ENCODE assay signal across 27 mouse cellular contexts in genomic region chr10:39106935-39107334, GRCm38 (mm10). TPM values are rescaled to one million over a fixed set of nuclear protein-coding genes. Genes with fewer than 3 reads are reported as not detected.
DNase-seq lines count a peak whose midpoint lies in the region; ATAC-seq and TF ChIP-seq lines count a peak whose summit lies in the region.
"Had no signal": no experiment of that assay in that cellular context is flagged by ENCODE, and none has a peak within 500 bp of the region (broad histone marks: within the 10 kb centered on the region; RNA-seq: fewer than 3 reads in every experiment).

No protein-coding gene starts in this region.

- no peak for ATAC-seq in forebrain, embryonic 16.5 days
- peak; percentile 28; the same call in 1 of the 2 replicates for ATAC-seq in midbrain, embryonic 14.5 days (ENCODE audit: low FRiP score, low TSS enrichment)
- no peak for ATAC-seq in midbrain, embryonic 16.5 days
- ATAC-seq: intestine, postnatal 0 days; liver, embryonic 12.5 days; Patski had no signal

- H3K9ac ChIP-seq in forebrain, embryonic 16.5 days (replicated peaks; ENCODE audit: low read depth, low read length) = no peak overlapping the region
- no peak overlapping the region for H3K9ac ChIP-seq in midbrain, embryonic 14.5 days (replicated peaks; ENCODE audit: low read length)
- H3K9ac ChIP-seq in midbrain, embryonic 16.5 days (ENCODE audit: low read depth, low read length) = no peak overlapping the region
- H3K9ac ChIP-seq: hindbrain, embryonic 12.5 days; limb, embryonic 13.5 days; liver, embryonic 12.5 days; neural tube, embryonic 12.5 days; stomach, embryonic 15.5 days had no signal

- DNase-seq in forebrain, embryonic 10.5 days (ENCODE audit: extremely low spot score, low spot score) = peak; percentile 42
- DNase-seq in midbrain, embryonic 14.5 days = peak; percentile 11
- peak; percentile 91 for DNase-seq in ES-CJ7 (ENCODE audit: low read depth, low spot score)
- DNase-seq in brain, embryonic 14.5 days (ENCODE audit: low read depth) = peak; percentile 39
- DNase-seq in T-cell, adult 2 months (ENCODE audit: low spot score) = no peak
- DNase-seq in right cerebral cortex, postnatal 14 days = no peak
- DNase-seq: adrenal gland, postnatal 25 days; B cell, adult 2 months; cerebellum, adult 11 months; cerebellum, adult 9-11 months; gastrocnemius, adult 2 months; kidney, postnatal 4 days; lung, adult 18-20 months; lung, postnatal 14 days; right cerebral cortex, postnatal 4 days; thymus, adult 18-20 months had no signal

- no peak overlapping the region for H3K4me3 ChIP-seq in forebrain, embryonic 10.5 days
- no peak overlapping the region for H3K4me3 ChIP-seq in forebrain, embryonic 16.5 days (replicated peaks; ENCODE audit: low read length)
- H3K4me3 ChIP-seq in midbrain, embryonic 14.5 days (replicated peaks; ENCODE audit: low read depth, low read length) = no peak overlapping the region
- no peak overlapping the region for H3K4me3 ChIP-seq in midbrain, embryonic 16.5 days (ENCODE audit: low read depth, low read length)
- H3K4me3 ChIP-seq: gastrocnemius, adult 2 months; hindbrain, embryonic 12.5 days; limb, embryonic 13.5 days; liver, embryonic 12.5 days; megakaryocyte, embryonic 14.5 days; neural tube, embryonic 12.5 days; stomach, embryonic 15.5 days had no signal

- no peak for TF ChIP-seq CTCF in brain, embryonic 14.5 days (IDR thresholded peaks at IDR 0.05; ENCODE audit: borderline replicate concordance, extremely low read depth, insufficient read depth, insufficient read length)

- H3K4me2 ChIP-seq in forebrain, embryonic 16.5 days (ENCODE audit: low read length) = no peak overlapping the region
- H3K4me2 ChIP-seq in midbrain, embryonic 14.5 days (ENCODE audit: low read length) = no peak overlapping the region
- no peak overlapping the region for H3K4me2 ChIP-seq in midbrain, embryonic 16.5 days (ENCODE audit: low read length)
- H3K4me2 ChIP-seq: hindbrain, embryonic 12.5 days; limb, embryonic 13.5 days; liver, embryonic 12.5 days; neural tube, embryonic 12.5 days; stomach, embryonic 15.5 days had no signal

- H3K36me3 ChIP-seq in forebrain, embryonic 10.5 days (replicated peaks) = no peaks in the 10 kb centered on the region
- no peaks in the 10 kb centered on the region for H3K36me3 ChIP-seq in forebrain, embryonic 16.5 days (ENCODE audit: control insufficient read depth, insufficient read depth)
- no peaks in the 10 kb centered on the region for H3K36me3 ChIP-seq in midbrain, embryonic 14.5 days (ENCODE audit: control insufficient read depth, insufficient read depth, low read length)
- no peaks in the 10 kb centered on the region for H3K36me3 ChIP-seq in midbrain, embryonic 16.5 days (ENCODE audit: control insufficient read depth, insufficient read depth, low read length)
- H3K36me3 ChIP-seq: hindbrain, embryonic 12.5 days; liver, embryonic 12.5 days; neural tube, embryonic 12.5 days had no signal

- H3K27ac ChIP-seq in forebrain, embryonic 10.5 days = no peak overlapping the region; the same call in 1 of the 2 replicates
- no peak overlapping the region for H3K27ac ChIP-seq in forebrain, embryonic 16.5 days (ENCODE audit: low read length)
- no peak overlapping the region for H3K27ac ChIP-seq in midbrain, embryonic 14.5 days (replicated peaks; ENCODE audit: low read depth, low read length)
- no peak overlapping the region for H3K27ac ChIP-seq in midbrain, embryonic 16.5 days (ENCODE audit: low read length)
- H3K27ac ChIP-seq: gastrocnemius, adult 2 months; hindbrain, embryonic 12.5 days; limb, embryonic 13.5 days; liver, embryonic 12.5 days; neural tube, embryonic 12.5 days; stomach, embryonic 15.5 days had no signal

- TF ChIP-seq POLR2A in brain, embryonic 14.5 days (IDR thresholded peaks at IDR 0.05; ENCODE audit: borderline replicate concordance, extremely low read depth, insufficient read depth, insufficient read length, poor library complexity, severe bottlenecking) = no peak

- H3K27me3 ChIP-seq in forebrain, embryonic 10.5 days (ENCODE audit: poor library complexity, severe bottlenecking) = no peaks in the 10 kb centered on the region
- no peaks in the 10 kb centered on the region for H3K27me3 ChIP-seq in forebrain, embryonic 16.5 days (replicated peaks; ENCODE audit: control insufficient read depth, insufficient read depth, low read length)
- H3K27me3 ChIP-seq in midbrain, embryonic 14.5 days (ENCODE audit: control insufficient read depth, insufficient read depth, low read length) = no peaks in the 10 kb centered on the region
- H3K27me3 ChIP-seq in midbrain, embryonic 16.5 days (ENCODE audit: control insufficient read depth, insufficient read depth, low read depth, low read length) = no peaks in the 10 kb centered on the region
- H3K27me3 ChIP-seq: CH12.LX; hindbrain, embryonic 12.5 days; limb, embryonic 13.5 days; liver, embryonic 12.5 days; megakaryocyte, embryonic 14.5 days; neural tube, embryonic 12.5 days; Patski; stomach, embryonic 15.5 days had no signal

- 34% methylated on average over 4 of the region's 4 CpGs for WGBS in forebrain, embryonic 10.5 days
- 19% methylated on average over 4 of the region's 4 CpGs for WGBS in forebrain, embryonic 16.5 days
- WGBS in midbrain, embryonic 14.5 days = 19% methylated on average over 4 of the region's 4 CpGs
- WGBS in midbrain, embryonic 16.5 days = 20% methylated on average over 4 of the region's 4 CpGs

- peaks cover 9% of the 10 kb centered on the region; the same call in 1 of the 2 replicates for H3K4me1 ChIP-seq in forebrain, embryonic 10.5 days
- no peaks in the 10 kb centered on the region for H3K4me1 ChIP-seq in forebrain, embryonic 16.5 days (replicated peaks; ENCODE audit: control insufficient read depth, insufficient read depth, low read length)
- H3K4me1 ChIP-seq in midbrain, embryonic 14.5 days (ENCODE audit: control insufficient read depth, insufficient read depth, low read length) = no peaks in the 10 kb centered on the region
- peaks cover 2% of the 10 kb centered on the region; the same call in 1 of the 2 replicates for H3K4me1 ChIP-seq in midbrain, embryonic 16.5 days (ENCODE audit: control insufficient read depth, insufficient read depth, low read length)
- H3K4me1 ChIP-seq: hindbrain, embryonic 12.5 days; liver, embryonic 12.5 days; neural tube, embryonic 12.5 days; stomach, embryonic 15.5 days had no signal

- no peaks in the 10 kb centered on the region for H3K9me3 ChIP-seq in forebrain, embryonic 10.5 days
- no peaks in the 10 kb centered on the region for H3K9me3 ChIP-seq in forebrain, embryonic 16.5 days (ENCODE audit: control insufficient read depth, low read length)
- no peaks in the 10 kb centered on the region for H3K9me3 ChIP-seq in midbrain, embryonic 14.5 days (ENCODE audit: control insufficient read depth, low read length)
- no peaks in the 10 kb centered on the region; the same call in 1 of the 2 replicates for H3K9me3 ChIP-seq in midbrain, embryonic 16.5 days (replicated peaks; ENCODE audit: control insufficient read depth, low read length, poor library complexity, severe bottlenecking)
- H3K9me3 ChIP-seq: hindbrain, embryonic 12.5 days; limb, embryonic 13.5 days; liver, embryonic 12.5 days; neural tube, embryonic 12.5 days; stomach, embryonic 15.5 days had no signal

RNA-seq across cellular contexts. Expression of gene Fam229b, which starts 26.8 kb away (rescaled TPM):
- polyA plus RNA-seq in forebrain, embryonic 10.5 days (2016; fragmentation: Nextera tagmentation; extraction: Ambion mirVana) = 13.0 and 14.3 TPM in 2 replicates
- polyA plus RNA-seq in forebrain, embryonic 16.5 days (2015; fragmentation: Nextera tagmentation; extraction: Ambion mirVana) = 27.8 and 28.6 TPM in 2 replicates
- polyA plus RNA-seq in midbrain, embryonic 14.5 days (2014; fragmentation: Nextera tagmentation; extraction: Ambion mirVana) = 33.9 and 36.1 TPM in 2 replicates
- 36.1 and 39.9 TPM in 2 replicates for polyA plus RNA-seq in midbrain, embryonic 16.5 days (2015; fragmentation: Nextera tagmentation; extraction: Ambion mirVana)
- polyA plus RNA-seq in brain, embryonic 14.5 days (2012; rRNA removed) = 17.0 and 17.6 TPM in 2 replicates

RNA-seq across cellular contexts. Expression of gene Tube1, which starts 26.8 kb away (rescaled TPM):
- polyA plus RNA-seq in forebrain, embryonic 10.5 days (2016; fragmentation: Nextera tagmentation; extraction: Ambion mirVana) = 25.4 and 29.2 TPM in 2 replicates
- polyA plus RNA-seq in forebrain, embryonic 16.5 days (2015; fragmentation: Nextera tagmentation; extraction: Ambion mirVana) = 11.7 and 12.6 TPM in 2 replicates
- polyA plus RNA-seq in midbrain, embryonic 14.5 days (2014; fragmentation: Nextera tagmentation; extraction: Ambion mirVana) = 9.4 and 11.7 TPM in 2 replicates
- 7.1 and 7.8 TPM in 2 replicates for polyA plus RNA-seq in midbrain, embryonic 16.5 days (2015; fragmentation: Nextera tagmentation; extraction: Ambion mirVana)
- polyA plus RNA-seq in brain, embryonic 14.5 days (2012; rRNA removed) = 12.1 and 17.7 TPM in 2 replicates

RNA-seq across cellular contexts. Expression of gene Ccn6, which starts 56.7 kb away (rescaled TPM):
- polyA plus RNA-seq in forebrain, embryonic 10.5 days (2016; fragmentation: Nextera tagmentation; extraction: Ambion mirVana) = 0.17 and 0.22 TPM in 2 replicates
- polyA plus RNA-seq in forebrain, embryonic 16.5 days (2015; fragmentation: Nextera tagmentation; extraction: Ambion mirVana) = 0.38 and 0.67 TPM in 2 replicates
- polyA plus RNA-seq in midbrain, embryonic 14.5 days (2014; fragmentation: Nextera tagmentation; extraction: Ambion mirVana) = 0.35 and 0.50 TPM in 2 replicates
- 0.30 and 0.46 TPM in 2 replicates for polyA plus RNA-seq in midbrain, embryonic 16.5 days (2015; fragmentation: Nextera tagmentation; extraction: Ambion mirVana)
- 0.25 and 0.36 TPM in 2 replicates for polyA plus RNA-seq in brain, embryonic 14.5 days (2012; rRNA removed)
- polyA plus RNA-seq: intestine, postnatal 0 days; liver, embryonic 12.5 days had no signal

Comparison
In these comparisons a context has a peak if more than half of its experiments do, and no peak if none do; other contexts are left out.
1. DNase-seq: peak in forebrain, embryonic 10.5 days (single experiment), midbrain, embryonic 14.5 days (single experiment), ES-CJ7 (single experiment) and brain, embryonic 14.5 days (single experiment); none in T-cell, adult 2 months (single experiment) and right cerebral cortex, postnatal 14 days (single experiment).